Mouse (Mus musculus): Measurements from ENCODE around the gene Trpm8.

- no peak for TF ChIP-seq POLR2A (IDR thresholded peaks at IDR 0.05; ENCODE audit: low read depth, low read length)
- TF ChIP-seq CTCF (IDR thresholded peaks at IDR 0.05; ENCODE audit: extremely low read depth, insufficient read depth, insufficient read length, insufficient replicate concordance) = no peak
Observed at GRCm38 (mm10) chr1:88253540-88253939, 23.9 kb upstream of the Trpm8 start.

All from spleen, adult 2 months (tissue).